ENCODE assay signal across 9 mouse cellular contexts in the genomic region with DNA sequence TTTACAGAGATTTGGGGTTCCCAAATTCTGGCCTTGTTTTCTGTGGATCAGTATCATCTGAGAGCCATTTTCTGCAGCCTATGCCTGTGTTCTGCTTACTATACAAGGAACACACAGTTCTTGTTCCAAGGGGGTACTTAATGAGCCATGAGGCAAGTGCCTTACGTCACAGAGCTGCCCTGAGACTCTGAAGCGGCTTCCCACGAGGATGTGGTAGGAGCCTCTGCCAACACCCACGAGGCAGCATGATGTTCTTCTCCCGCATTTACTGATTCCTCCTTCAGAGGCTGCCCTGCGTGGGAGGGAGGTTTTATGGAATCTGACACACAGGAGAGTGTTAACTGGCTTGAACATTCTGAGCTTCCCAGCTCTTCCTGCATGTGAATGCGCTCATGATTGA.
A peak's percentile ranks its signal among the peaks of the same experiment; 100 is the strongest.
DNase-seq lines count a peak whose midpoint lies in the region; ATAC-seq lines count a peak whose summit lies in the region.
"Had no signal": no experiment of that assay in that cellular context is flagged by ENCODE, and none has a peak within 500 bp of the region (broad histone marks: within the 10 kb centered on the region; RNA-seq: fewer than 3 reads in every experiment).

No protein-coding gene starts in this region.

- H3K9me3 ChIP-seq in intestine, embryonic 16.5 days (ENCODE audit: control insufficient read depth, low read length), result no peaks in the 10 kb centered on the region
- H3K9me3 ChIP-seq: midbrain, embryonic 12.5 days had no signal

- no peaks in the 10 kb centered on the region for H3K27me3 ChIP-seq in intestine, embryonic 16.5 days (replicated peaks; ENCODE audit: control insufficient read depth, insufficient read depth, low read length)
- H3K27me3 ChIP-seq: midbrain, embryonic 12.5 days had no signal

- DNase-seq in gastrocnemius, adult 18-20 months (ENCODE audit: low spot score), result peak; percentile 38
- DNase-seq in gastrocnemius, postnatal 10 days, result no peak
- DNase-seq in 3T3-L1 (ENCODE audit: low read depth, low spot score), result peak; percentile 39
- DNase-seq in cerebellum, postnatal 25 days, result peak; percentile 60 to 61
- DNase-seq in left cerebral cortex, adult 18-20 months (ENCODE audit: low spot score in 2 of 2), result peak; percentile 7 to 39
- DNase-seq in embryo, embryonic 11 days, result no peak
- no peak for DNase-seq in thymus, postnatal 14 days

- H3K36me3 ChIP-seq in intestine, embryonic 16.5 days (ENCODE audit: control insufficient read depth, insufficient read depth, low read length), result no peaks in the 10 kb centered on the region
- H3K36me3 ChIP-seq: midbrain, embryonic 12.5 days had no signal

- no peak overlapping the region for H3K4me2 ChIP-seq in intestine, embryonic 16.5 days (ENCODE audit: low read depth, low read length)
- H3K4me2 ChIP-seq: midbrain, embryonic 12.5 days had no signal

- H3K27ac ChIP-seq in intestine, embryonic 16.5 days (ENCODE audit: low read length), result no peak overlapping the region
- H3K27ac ChIP-seq: midbrain, embryonic 12.5 days had no signal

- H3K4me1 ChIP-seq in intestine, embryonic 16.5 days (ENCODE audit: control insufficient read depth, insufficient read depth, low read length), result no peaks in the 10 kb centered on the region
- H3K4me1 ChIP-seq: midbrain, embryonic 12.5 days had no signal

- WGBS in intestine, embryonic 16.5 days, result 58% methylated on average over 7 of the region's 7 CpGs

- H3K4me3 ChIP-seq in intestine, embryonic 16.5 days (ENCODE audit: low read length), result no peak overlapping the region
- H3K4me3 ChIP-seq: midbrain, embryonic 12.5 days had no signal

- no peak overlapping the region for H3K9ac ChIP-seq in intestine, embryonic 16.5 days (ENCODE audit: low read depth, low read length)
- H3K9ac ChIP-seq: midbrain, embryonic 12.5 days had no signal

- no peak for ATAC-seq in intestine, embryonic 16.5 days

Comparison
In these comparisons a context has a peak if more than half of its experiments do, and no peak if none do; other contexts are left out.
1. DNase-seq: peak in gastrocnemius, adult 18-20 months (single experiment), 3T3-L1 (single experiment), cerebellum, postnatal 25 days (2 of 2) and left cerebral cortex, adult 18-20 months (2 of 2); none in gastrocnemius, postnatal 10 days (single experiment), embryo, embryonic 11 days (single experiment) and thymus, postnatal 14 days (single experiment).